Mouse (Mus musculus) inflammation-experienced regulatory T-cells, adult 6 months (primary cell): ENCODE measurements at regions not wholly inside any gene's neighbourhood (a gene's known extent, or its start where the extent isn't known, plus 50 kb on each side); places are given as distances from the start of the nearest gene placed in this dataset.

ENCODE experiments used
- ATAC-seq: one replicate; pipeline ENCODE4 v1.8.0; 2017

GRCm38 (mm10) chr8:78877423-78877822 lies 56.5 kb upstream of the Lsm6 start:
- ATAC-seq, result no peak

GRCm38 (mm10) chr8:78889708-78890107 lies 68.8 kb upstream of the Lsm6 start:
- ATAC-seq, result no peak

- ATAC-seq, result no peak
Observed at GRCm38 (mm10) chr8:78890571-78890970, 69.6 kb upstream of the Lsm6 start.

DNA sequence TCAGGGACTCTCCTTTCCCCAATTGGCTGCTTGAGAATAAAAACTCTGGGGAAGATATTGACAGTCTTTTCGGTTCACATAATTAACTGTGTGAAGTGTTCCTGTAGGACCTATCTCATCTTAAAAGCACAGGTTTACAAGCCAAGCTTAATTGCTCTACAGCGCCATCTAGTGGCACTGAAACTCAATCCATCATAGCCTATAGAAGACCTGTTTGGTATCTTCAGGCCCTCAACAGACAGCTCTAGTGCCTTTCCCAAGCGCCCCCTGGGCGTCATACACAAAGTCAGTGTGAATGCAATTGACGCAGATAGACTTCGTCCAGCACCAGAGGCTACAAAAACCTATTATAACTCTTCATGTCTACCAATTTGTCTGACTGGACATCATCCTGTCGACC lies 78.9 kb upstream of the Lsm6 start:
- ATAC-seq, result peak; percentile 48

- ATAC-seq, result no peak
Observed at GRCm38 (mm10) chr8:78903034-78903433, 82.1 kb upstream of the Lsm6 start.

DNA sequence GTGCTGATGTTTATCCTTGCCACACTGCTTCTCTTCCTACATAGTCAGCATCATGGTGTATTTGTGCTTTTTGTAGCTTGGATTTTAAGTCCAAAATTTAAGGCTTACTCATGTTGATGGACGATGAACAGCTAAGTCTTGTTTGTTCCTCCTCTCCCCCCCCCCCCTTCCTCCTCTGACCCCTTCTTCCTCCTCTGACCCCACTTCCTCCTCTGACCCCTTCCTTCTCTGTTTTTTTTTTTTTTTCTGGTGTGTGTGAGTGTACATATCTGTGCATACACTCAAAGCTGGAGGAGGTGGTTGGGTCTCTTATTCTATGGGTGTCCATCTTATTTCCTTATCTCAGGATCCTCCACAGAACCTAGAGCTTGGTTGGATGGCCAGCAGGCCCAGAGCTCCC lies 87.0 kb upstream of the Lsm6 start:
- ATAC-seq, result no peak

DNA sequence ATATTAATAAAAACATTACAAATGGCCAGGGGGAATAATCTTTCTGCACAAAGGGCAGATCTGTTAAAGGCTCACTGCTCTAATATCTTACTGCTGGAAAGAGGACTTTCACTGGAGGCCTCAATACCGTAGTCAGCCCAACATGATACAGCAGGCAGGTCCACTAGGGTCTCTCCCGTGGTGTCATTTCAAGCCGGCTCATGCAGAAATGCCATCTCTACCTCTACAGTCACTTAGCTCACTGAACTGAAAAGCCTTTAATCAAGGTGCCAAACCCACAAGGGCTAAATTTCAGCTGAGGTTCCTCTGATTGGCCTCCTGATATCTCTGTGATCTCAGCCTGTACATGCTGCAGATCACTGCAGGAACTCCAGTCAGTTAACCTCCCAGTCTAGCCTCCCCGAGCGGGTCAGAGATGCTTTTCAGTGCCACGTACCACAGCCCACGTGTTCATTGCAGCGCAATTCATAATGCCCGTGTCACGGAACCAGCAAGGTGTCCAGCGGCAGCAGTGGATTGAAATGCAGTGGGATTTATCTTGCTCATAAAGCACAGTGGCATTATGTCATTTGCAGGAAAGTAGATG lies 90.4 kb upstream of the Lsm6 start:
- no peak for ATAC-seq

DNA sequence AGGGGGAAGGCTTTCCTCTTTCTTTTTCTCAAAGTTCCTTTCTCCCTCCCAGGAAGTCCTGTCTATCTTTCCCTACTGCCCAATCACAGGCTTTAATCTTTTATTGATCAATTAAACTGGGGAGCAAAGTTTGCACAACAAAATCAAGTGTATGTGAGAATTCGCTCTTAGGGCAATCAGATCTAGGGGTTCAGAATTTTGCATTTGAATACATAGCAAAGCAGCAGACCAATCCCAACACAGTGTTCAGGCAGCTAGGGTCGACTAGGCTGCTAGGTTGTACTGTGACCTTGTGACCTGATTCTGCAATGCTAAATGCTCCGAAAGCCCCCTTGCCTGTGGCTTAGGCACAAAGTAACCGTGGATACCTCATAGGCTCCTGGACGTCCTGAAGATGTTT lies 91.5 kb upstream of the Lsm6 start:
- ATAC-seq, result no peak

DNA sequence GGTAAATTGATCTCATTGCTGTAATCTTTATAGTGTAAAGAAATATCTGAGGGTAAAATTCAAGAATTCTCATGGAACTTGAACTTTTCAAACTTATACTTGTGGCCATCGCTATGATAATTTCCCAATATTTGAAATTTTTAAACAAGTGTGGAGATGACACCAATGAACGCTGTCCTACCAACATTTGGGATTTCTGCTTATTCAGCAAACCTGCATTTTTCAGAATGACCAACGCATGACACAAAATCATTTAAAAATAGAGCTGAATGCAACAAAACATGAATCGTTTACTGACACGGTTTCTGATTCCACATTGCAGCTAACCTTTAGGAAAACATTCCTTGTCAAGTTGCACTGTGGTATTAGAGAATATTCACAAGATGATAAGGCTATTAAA lies 92.9 kb upstream of the Lsm6 start:
- ATAC-seq, result no peak

- no peak for ATAC-seq
Observed at GRCm38 (mm10) chr8:78930610-78931397, 97.4 kb upstream of the Zfp827 start.

DNA sequence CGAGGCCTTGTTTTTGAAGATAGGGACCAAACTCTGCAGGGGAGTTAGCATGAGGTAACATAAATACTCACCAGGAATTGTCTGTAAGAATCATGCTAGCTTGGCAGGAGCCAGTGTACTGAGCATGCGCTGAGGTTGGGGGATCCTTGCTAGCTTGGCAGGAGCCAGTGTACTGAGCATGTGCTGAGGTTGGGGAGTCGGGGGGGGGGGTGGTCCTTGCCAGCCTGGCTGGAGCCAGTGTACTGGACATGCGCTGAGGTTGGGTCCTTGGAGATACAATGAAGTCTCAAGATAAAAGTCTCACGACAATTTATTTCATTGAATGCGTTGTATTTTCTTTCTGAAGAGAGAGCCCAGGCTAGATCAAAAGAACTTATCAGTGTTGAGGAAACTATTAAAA lies 96.2 kb upstream of the Zfp827 start:
- no peak for ATAC-seq

DNA sequence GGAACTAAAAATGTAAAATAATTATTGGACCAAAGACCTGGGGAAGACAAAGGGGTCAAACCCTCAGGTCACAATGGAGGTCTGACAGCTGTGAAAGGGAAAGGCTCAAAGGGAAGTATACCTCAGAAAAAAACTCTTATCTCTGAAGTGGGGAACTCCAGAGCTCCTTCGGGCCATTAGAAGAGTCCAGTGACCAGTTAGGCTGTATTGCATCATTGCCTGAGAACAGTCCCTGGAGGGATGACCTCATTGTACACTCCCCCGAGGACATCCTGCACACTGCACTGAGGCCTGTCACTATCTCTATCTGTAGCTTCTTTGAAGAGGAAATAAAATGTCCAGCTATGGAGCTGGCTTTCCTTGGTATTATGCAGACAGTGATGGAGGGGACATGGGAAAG lies 88.2 kb upstream of the Zfp827 start:
- no peak for ATAC-seq

GRCm38 (mm10) chr8:78941558-78941957 lies 86.7 kb upstream of the Zfp827 start:
- no peak for ATAC-seq

DNA sequence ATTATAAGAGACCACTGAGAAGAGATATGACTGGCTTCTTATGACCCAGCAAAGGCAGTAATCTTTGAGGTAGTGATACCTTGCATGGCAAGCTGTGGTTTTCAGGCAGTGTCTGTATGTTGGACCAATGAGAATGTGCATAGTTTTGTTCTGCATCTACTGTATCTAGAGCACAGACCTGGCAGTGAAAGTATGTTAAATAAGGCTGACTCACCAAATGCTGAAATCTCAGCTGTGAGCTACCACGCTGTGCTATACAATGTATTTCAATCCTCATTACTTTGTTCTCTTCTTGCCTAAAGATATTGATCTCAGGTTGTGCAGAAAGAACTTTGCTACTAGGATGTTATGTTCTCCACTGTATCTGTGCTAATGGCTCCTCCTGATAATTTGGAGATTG lies 83.9 kb upstream of the Zfp827 start:
- ATAC-seq, result no peak

GRCm38 (mm10) chr8:78945607-78946006 lies 82.6 kb upstream of the Zfp827 start:
- no peak for ATAC-seq

DNA sequence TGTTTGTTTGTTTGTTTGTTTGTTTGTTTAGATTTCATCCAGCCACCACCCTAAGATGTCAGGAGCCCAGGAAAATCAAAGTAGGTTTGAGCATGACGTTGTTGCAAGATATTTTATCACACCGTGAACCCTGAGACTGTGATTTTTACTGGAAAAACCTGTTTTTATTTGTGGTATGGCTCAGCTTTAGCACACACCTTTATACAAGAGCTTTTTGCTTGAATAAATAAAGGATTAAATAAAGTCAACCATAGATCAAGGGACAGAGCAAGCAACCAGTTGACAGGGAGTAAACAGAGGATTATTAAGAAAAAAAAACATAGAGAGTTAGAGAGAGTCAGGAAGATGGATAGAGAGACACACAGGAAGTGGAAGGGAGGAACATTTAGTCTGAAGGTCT lies 82.2 kb upstream of the Zfp827 start:
- no peak for ATAC-seq

GRCm38 (mm10) chr8:78975034-78975433 lies 53.2 kb upstream of the Zfp827 start:
- peak; percentile 58 for ATAC-seq
